Comparison of ENCODE assay signal across 22 mouse cellular contexts in genomic region chr2:39031611-39032010, GRCm38 (mm10). TPM values are rescaled to one million over a fixed set of nuclear protein-coding genes. Genes with fewer than 3 reads are reported as not detected.
A peak's percentile ranks its signal among the peaks of the same experiment; 100 is the strongest.
DNase-seq lines count a peak whose midpoint lies in the region; ATAC-seq lines count a peak whose summit lies in the region.
"Had no signal": no experiment of that assay in that cellular context is flagged by ENCODE, and none has a peak within 500 bp of the region (broad histone marks: within the 10 kb centered on the region; RNA-seq: fewer than 3 reads in every experiment).

No protein-coding gene starts in this region.

- ATAC-seq in frontal cortex, adult (ENCODE audit: low TSS enrichment): peak; percentile 87
- ATAC-seq: forebrain, embryonic 15.5 days; hindbrain, postnatal 0 days; Patski had no signal

- no peak for DNase-seq in frontal cortex, postnatal 25 days (ENCODE audit: low spot score in 2 of 2)
- peak; percentile 40 for DNase-seq in layer of hippocampus, adult 9-10 months (ENCODE audit: low spot score)
- DNase-seq in layer of hippocampus, postnatal 25 days (ENCODE audit: extremely low spot score in 1 of 2, low spot score in 1 of 2): no peak
- peak; percentile 16 for DNase-seq in right cerebral cortex, adult 18-20 months
- no peak for DNase-seq in right cerebral cortex, postnatal 36 days (ENCODE audit: low spot score in 2 of 2)
- no peak for DNase-seq in lung, postnatal 25 days (ENCODE audit: low spot score)
- DNase-seq: adrenal gland, postnatal 10 days; adrenal gland, postnatal 36 days; B cell, adult 2 months; cerebellum, adult 11 months; cerebellum, adult 2 months; cerebellum, adult 9-11 months; cerebellum, postnatal 25 days; gastrocnemius, postnatal 10 days; gastrocnemius, postnatal 36 days; heart, adult 2 months; heart, postnatal 14 days; heart, postnatal 4 days had no signal

RNA-seq across cellular contexts. Expression of gene Rpl35, which starts 26.2 kb away (rescaled TPM):
- 100 to 1,000 TPM; 220 to 250 TPM for total RNA-seq in layer of hippocampus, postnatal 25 days (2021)

RNA-seq across cellular contexts. Expression of gene Arpc5l, which starts 26.5 kb away (rescaled TPM):
- 10 to 100 TPM; 91.9 to 96.2 TPM for total RNA-seq in layer of hippocampus, postnatal 25 days (2021)

RNA-seq across cellular contexts. Expression of gene Golga1, which starts 33.7 kb away (rescaled TPM):
- 10 to 100 TPM; 30.8 to 36.4 TPM for total RNA-seq in layer of hippocampus, postnatal 25 days (2021)

RNA-seq across cellular contexts. Expression of gene Wdr38, which starts 34.3 kb away (rescaled TPM):
- under 1 TPM; 0.49 to 0.75 TPM for total RNA-seq in layer of hippocampus, postnatal 25 days (2021)

Comparison
In these comparisons a context has a peak if more than half of its experiments do, and no peak if none do; other contexts are left out.
1. DNase-seq: peak in layer of hippocampus, adult 9-10 months (single experiment) and right cerebral cortex, adult 18-20 months (single experiment); none in frontal cortex, postnatal 25 days (0 of 2), layer of hippocampus, postnatal 25 days (0 of 2), right cerebral cortex, postnatal 36 days (0 of 2) and lung, postnatal 25 days (single experiment).